Mouse (Mus musculus) monocyte, adult 5-6 weeks (primary cell): Measurements from ENCODE around the gene Mecom. TPM values are rescaled to one million over a fixed set of nuclear protein-coding genes. Genes with fewer than 3 reads are reported as not detected.

Source experiments
- ATAC-seq: fragments of 153-309, 156-312 bp; replicated peaks from 2 replicates; pipeline ENCODE4 v1.8.0; 2017; ENCODE audit warnings: mild to moderate bottlenecking; ENCODE audit not compliant: low TSS enrichment, insufficient number of reproducible peaks, severe bottlenecking, poor library complexity, low FRiP score
- total RNA-seq: library from RNA; stranded (forward); fragments of 200-1000, 200-491, 200-594 nt; gene quantifications from 3 replicates; pipeline ENCODE4 v1.2.3, GENCODE M21; 2017

Gene Mecom
- total RNA-seq, 1 experiment from 2014 or later, result not detected

GRCm38 (mm10) chr3:30398911-30399310 lies 148.9 kb downstream of the Mecom start:
- no peak for ATAC-seq

- ATAC-seq, result no peak
These were observed 152.9 kb downstream of the Mecom start for GRCm38 (mm10) chr3:30394911-30395310.

GRCm38 (mm10) chr3:30392662-30393061 lies 155.1 kb downstream of the Mecom start:
- ATAC-seq, result no peak

GRCm38 (mm10) chr3:30392218-30392617 lies 155.6 kb downstream of the Mecom start:
- ATAC-seq, result no peak

GRCm38 (mm10) chr3:30390346-30390745 lies 157.5 kb downstream of the Mecom start:
- ATAC-seq, result no peak

GRCm38 (mm10) chr3:30380273-30380672 lies 167.5 kb downstream of the Mecom start:
- no peak for ATAC-seq

GRCm38 (mm10) chr3:30379301-30379700 lies 168.5 kb downstream of the Mecom start:
- no peak for ATAC-seq

- ATAC-seq, result no peak
These were observed 176.3 kb downstream of the Mecom start for GRCm38 (mm10) chr3:30371472-30371871.

- no peak for ATAC-seq
These were observed 176.8 kb downstream of the Mecom start for GRCm38 (mm10) chr3:30370860-30371455.

GRCm38 (mm10) chr3:30366621-30367020 lies 181.2 kb downstream of the Mecom start:
- ATAC-seq, result no peak

- ATAC-seq, result no peak
These were observed 186.6 kb downstream of the Mecom start for GRCm38 (mm10) chr3:30361190-30361589.

GRCm38 (mm10) chr3:30353878-30354727 lies 193.7 kb downstream of the Mecom start:
- no peak for ATAC-seq

GRCm38 (mm10) chr3:30349279-30349678 lies 198.5 kb downstream of the Mecom start:
- ATAC-seq, result no peak

GRCm38 (mm10) chr3:30344151-30344550 lies 203.7 kb downstream of the Mecom start:
- ATAC-seq, result no peak

- no peak for ATAC-seq
These were observed 215.5 kb downstream of the Mecom start for GRCm38 (mm10) chr3:30332337-30332736.

GRCm38 (mm10) chr3:30330476-30330875 lies 217.3 kb downstream of the Mecom start:
- ATAC-seq, result no peak

GRCm38 (mm10) chr3:30330021-30330420 lies 217.8 kb downstream of the Mecom start:
- no peak for ATAC-seq

GRCm38 (mm10) chr3:30314955-30315354 lies 232.9 kb downstream of the Mecom start:
- no peak for ATAC-seq

GRCm38 (mm10) chr3:30308081-30308480 lies 239.7 kb downstream of the Mecom start:
- no peak for ATAC-seq

- ATAC-seq, result no peak
These were observed 240.2 kb downstream of the Mecom start for GRCm38 (mm10) chr3:30307601-30308000.
